Mouse (Mus musculus): ENCODE measurements around the gene Zbtb20. TPM values are rescaled to one million over a fixed set of nuclear protein-coding genes. Genes with fewer than 3 reads are reported as not detected.
A peak's percentile ranks its signal among the peaks of the same experiment; 100 is the strongest.

Gene Zbtb20
- polyA plus RNA-seq, 1 experiment from 2014 or later, result 24.0 TPM

DNA sequence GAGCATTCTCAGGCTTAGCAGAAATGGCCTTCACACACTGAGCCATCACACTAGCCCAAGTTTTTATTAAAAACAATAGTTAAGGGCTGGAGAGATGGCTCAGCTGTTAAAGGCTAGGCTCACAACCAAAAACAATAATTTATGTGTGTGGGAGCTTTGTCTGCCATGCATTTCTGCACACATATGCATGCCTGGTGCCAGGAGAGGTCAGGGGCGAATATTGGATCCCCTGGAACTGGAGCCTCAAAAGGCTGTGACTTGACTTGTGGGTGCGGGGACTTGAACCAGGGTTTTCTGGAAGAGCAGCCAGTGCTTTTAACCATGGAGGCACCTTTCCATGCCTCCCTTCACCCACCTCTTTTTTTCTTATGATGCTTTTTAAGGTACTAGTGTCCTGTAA is 685.6 kb downstream of the Zbtb20 start:
- Histone ChIP-seq H3K27ac (replicated peaks) (no peak overlapping the region), H3K9me3 (replicated peaks) (no peaks in the 10 kb centered on the region), H3K27me3 (no peaks in the 10 kb centered on the region), H3K4me3 (replicated peaks) (no peak overlapping the region), H3K4me2 (replicated peaks) (no peak overlapping the region), H3K9ac (no peak overlapping the region), H3K4me1 (no peaks in the 10 kb centered on the region), H3K36me3 (no peaks in the 10 kb centered on the region)
- ATAC-seq (ENCODE audit: insufficient number of reproducible peaks, low FRiP score, low TSS enrichment, low read depth), result no peak
- WGBS, result 94% methylated on average over 2 of the region's 2 CpGs

GRCm38 (mm10) chr16:43561956-43562355 is 686.3 kb downstream of the Zbtb20 start:
- no peaks in the 10 kb centered on the region for H3K9me3 ChIP-seq (replicated peaks)
- no peaks in the 10 kb centered on the region for H3K36me3 ChIP-seq
- no peak overlapping the region for H3K4me2 ChIP-seq (replicated peaks)
- H3K4me3 ChIP-seq (replicated peaks), result no peak overlapping the region
- no peak overlapping the region for H3K27ac ChIP-seq (replicated peaks)
- no peaks in the 10 kb centered on the region for H3K27me3 ChIP-seq
- H3K9ac ChIP-seq, result no peak overlapping the region
- no peaks in the 10 kb centered on the region for H3K4me1 ChIP-seq
- no peak for ATAC-seq (ENCODE audit: insufficient number of reproducible peaks, low FRiP score, low TSS enrichment, low read depth)
- WGBS, result 88% methylated on average over 4 of the region's 4 CpGs

DNA sequence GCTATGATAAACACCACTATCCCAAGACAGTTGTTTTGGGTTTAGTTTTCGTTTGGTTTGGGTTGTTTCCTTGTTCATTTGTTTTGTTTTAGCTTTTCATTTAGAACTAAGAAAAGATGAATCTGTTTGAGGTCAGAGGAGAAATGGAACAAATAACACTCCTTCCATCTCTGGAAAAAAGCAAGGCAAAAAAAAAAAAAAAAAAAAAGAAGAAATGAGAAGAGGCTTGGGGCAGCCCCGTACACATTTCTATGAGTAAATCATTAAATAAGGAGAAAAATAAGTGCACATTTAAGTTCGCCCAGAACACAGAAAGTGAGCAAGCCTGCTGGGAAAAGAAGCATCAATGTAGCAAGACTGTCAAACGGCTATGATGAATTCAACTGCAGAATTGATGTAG is 690.2 kb downstream of the Zbtb20 start:
- H3K4me3 ChIP-seq (replicated peaks), result no peak overlapping the region
- WGBS, result 75% methylated on average over 4 of the region's 4 CpGs
- no peaks in the 10 kb centered on the region for H3K36me3 ChIP-seq
- no peak for ATAC-seq (ENCODE audit: insufficient number of reproducible peaks, low FRiP score, low TSS enrichment, low read depth)
- no peaks in the 10 kb centered on the region for H3K27me3 ChIP-seq
- no peaks in the 10 kb centered on the region for H3K9me3 ChIP-seq (replicated peaks)
- no peak overlapping the region for H3K9ac ChIP-seq
- no peak overlapping the region for H3K27ac ChIP-seq (replicated peaks)
- H3K4me2 ChIP-seq (replicated peaks), result no peak overlapping the region
- no peaks in the 10 kb centered on the region for H3K4me1 ChIP-seq

DNA sequence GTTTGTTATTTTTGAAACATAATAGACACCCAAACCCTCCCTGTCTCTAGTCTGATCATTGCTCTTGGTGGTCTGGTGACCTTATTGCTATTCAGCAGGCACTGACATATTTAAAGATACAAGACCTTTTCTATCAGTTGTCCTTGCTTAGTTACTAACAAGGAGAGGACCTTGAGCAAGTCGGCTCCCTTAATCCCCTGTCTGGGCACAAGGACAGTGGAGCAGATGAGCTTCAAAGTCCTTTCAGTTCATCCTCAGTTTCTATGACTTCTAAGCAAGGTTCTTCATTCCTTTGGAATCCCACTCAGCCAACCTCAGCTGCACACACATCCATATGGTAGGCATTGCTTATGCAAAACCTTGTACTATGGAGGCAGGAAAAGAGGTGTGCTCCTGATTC is 690.8 kb downstream of the Zbtb20 start:
- Histone ChIP-seq H3K4me2 (replicated peaks) (no peak overlapping the region), H3K9me3 (replicated peaks) (no peaks in the 10 kb centered on the region), H3K9ac (no peak overlapping the region), H3K36me3 (no peaks in the 10 kb centered on the region), H3K27ac (replicated peaks) (no peak overlapping the region), H3K27me3 (no peaks in the 10 kb centered on the region), H3K4me3 (replicated peaks) (no peak overlapping the region), H3K4me1 (no peaks in the 10 kb centered on the region)
- no peak for ATAC-seq (ENCODE audit: insufficient number of reproducible peaks, low FRiP score, low TSS enrichment, low read depth)
- 81% methylated on average over 1 of the region's 1 CpGs for WGBS

DNA sequence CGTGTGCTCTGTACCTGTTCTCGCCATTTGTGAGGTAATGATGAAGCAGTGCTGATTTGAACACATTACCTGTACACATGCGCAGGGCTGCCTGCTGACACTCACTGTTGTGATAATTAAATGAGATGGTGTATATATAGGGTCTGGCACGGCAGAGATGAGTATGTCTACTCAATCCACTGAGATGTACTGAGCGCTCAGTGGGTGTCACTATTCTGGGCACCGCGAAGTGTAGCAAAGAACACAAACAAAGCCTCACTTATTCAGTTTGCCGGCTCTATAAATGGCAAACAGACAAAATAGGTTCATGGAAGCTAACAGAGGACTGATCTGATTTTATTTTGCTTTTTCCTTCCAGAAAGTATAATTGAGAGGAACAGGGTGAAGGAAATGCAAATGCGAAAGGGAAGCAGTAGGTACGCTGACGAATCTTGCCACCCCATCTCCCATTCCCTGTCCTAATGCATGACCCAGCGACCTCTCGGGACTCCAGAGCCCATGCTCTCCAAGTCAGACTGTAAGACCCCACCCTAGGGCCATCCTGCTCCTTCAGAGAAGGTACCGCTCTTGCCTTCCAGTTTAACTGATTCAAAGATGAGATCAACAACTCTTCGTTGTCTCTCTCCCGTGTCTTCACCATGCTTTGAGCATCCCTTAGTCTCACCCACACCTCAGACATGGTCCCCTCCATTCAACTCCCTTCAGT is 695.8 kb downstream of the Zbtb20 start:
- 89% methylated on average over 16 of the region's 16 CpGs for WGBS
- Histone ChIP-seq H3K27ac (replicated peaks) (no peak overlapping the region), H3K27me3 (no peaks in the 10 kb centered on the region), H3K9me3 (replicated peaks) (no peaks in the 10 kb centered on the region), H3K4me1 (peaks cover 22% of the 10 kb centered on the region), H3K4me3 (replicated peaks) (no peak overlapping the region), H3K9ac (no peak overlapping the region), H3K4me2 (replicated peaks) (no peak overlapping the region), H3K36me3 (no peaks in the 10 kb centered on the region)
- ATAC-seq (ENCODE audit: insufficient number of reproducible peaks, low FRiP score, low TSS enrichment, low read depth), result no peak

DNA sequence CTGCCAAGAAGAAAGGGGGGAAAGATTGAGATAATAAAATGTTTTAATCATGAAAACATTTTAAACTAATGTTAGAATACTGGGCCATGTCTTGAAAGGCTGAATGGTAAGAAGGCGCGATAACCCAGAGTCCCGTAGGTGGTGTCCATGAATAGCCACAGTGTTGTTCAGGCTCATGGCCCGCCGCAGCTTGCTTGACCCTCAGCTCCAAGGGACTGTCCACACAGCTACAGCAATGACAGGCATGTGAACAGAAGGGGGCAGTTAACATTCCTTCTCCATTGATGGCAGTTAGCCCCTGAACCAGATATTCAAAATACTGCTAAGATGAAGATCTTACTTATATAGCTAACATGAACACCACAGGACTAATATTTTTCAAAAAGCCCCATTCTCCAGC is 696.5 kb downstream of the Zbtb20 start:
- H3K9ac ChIP-seq, result no peak overlapping the region
- H3K36me3 ChIP-seq, result no peaks in the 10 kb centered on the region
- WGBS, result 90% methylated on average over 5 of the region's 5 CpGs
- H3K4me2 ChIP-seq (replicated peaks), result no peak overlapping the region
- H3K27ac ChIP-seq (replicated peaks), result peak overlapping the region; percentile 85; the same call in 1 of the 2 replicates
- no peak for ATAC-seq (ENCODE audit: insufficient number of reproducible peaks, low FRiP score, low TSS enrichment, low read depth)
- no peak overlapping the region for H3K4me3 ChIP-seq (replicated peaks)
- H3K27me3 ChIP-seq, result no peaks in the 10 kb centered on the region
- no peaks in the 10 kb centered on the region for H3K9me3 ChIP-seq (replicated peaks)
- peaks cover 29% of the 10 kb centered on the region for H3K4me1 ChIP-seq

GRCm38 (mm10) chr16:43572766-43573165 is 697.1 kb downstream of the Zbtb20 start:
- Histone ChIP-seq H3K27me3 (no peaks in the 10 kb centered on the region), H3K4me1 (peaks cover 35% of the 10 kb centered on the region), H3K4me2 (replicated peaks) (0 out of 2 replicates have a peak overlapping the region, but pooled peaks have one; percentile 4), H3K36me3 (no peaks in the 10 kb centered on the region), H3K9ac (no peak overlapping the region), H3K27ac (replicated peaks) (peak overlapping the region; percentile 85), H3K4me3 (replicated peaks) (no peak overlapping the region), H3K9me3 (replicated peaks) (no peaks in the 10 kb centered on the region)
- ATAC-seq (ENCODE audit: insufficient number of reproducible peaks, low FRiP score, low TSS enrichment, low read depth), result no peak
- 39% methylated on average over 10 of the region's 10 CpGs for WGBS

DNA sequence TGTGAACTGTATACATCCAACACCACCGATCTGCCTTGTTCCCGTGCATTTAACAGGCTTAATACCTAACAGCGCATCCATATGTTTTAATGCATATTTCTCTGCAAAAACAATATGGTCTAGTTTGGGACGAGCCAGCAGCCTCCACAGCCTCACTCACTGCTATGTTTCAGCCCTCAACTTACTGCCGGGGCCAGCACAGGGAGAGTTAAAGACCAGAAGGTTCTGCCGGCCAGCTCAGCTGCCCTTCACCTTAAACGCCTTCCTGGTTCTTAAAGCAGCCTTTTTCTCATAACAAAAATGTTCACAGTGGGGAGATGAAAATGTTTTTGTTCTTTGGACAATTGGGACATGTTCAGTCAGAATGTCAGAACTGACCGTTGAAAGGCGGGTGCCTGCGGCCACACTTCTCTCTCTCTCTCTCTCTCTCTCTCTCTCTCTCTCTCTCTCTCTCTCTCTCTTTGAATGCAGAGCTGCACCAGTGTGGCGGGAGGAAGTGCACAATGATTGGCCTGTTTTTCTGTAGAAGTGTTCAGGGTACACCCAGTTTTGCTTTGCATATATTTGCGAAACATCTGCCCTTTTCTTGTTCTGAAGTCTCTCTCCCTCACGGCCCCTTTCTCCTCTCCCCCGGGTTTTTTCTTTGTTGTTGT is 697.6 kb downstream of the Zbtb20 start:
- H3K9me3 ChIP-seq (replicated peaks), result no peaks in the 10 kb centered on the region
- no peaks in the 10 kb centered on the region for H3K27me3 ChIP-seq
- H3K36me3 ChIP-seq, result no peaks in the 10 kb centered on the region
- H3K27ac ChIP-seq (replicated peaks), result peak overlapping the region; percentile 85
- no peak overlapping the region for H3K4me3 ChIP-seq (replicated peaks)
- H3K9ac ChIP-seq, result no peak overlapping the region
- WGBS, result 36% methylated on average over 14 of the region's 14 CpGs
- 0 out of 2 replicates have a peak overlapping the region, but pooled peaks have one; percentile 4 for H3K4me2 ChIP-seq (replicated peaks)
- ATAC-seq (ENCODE audit: insufficient number of reproducible peaks, low FRiP score, low TSS enrichment, low read depth), result peak; percentile 31; the same call in 1 of the 2 replicates
- H3K4me1 ChIP-seq, result peaks cover 37% of the 10 kb centered on the region

DNA sequence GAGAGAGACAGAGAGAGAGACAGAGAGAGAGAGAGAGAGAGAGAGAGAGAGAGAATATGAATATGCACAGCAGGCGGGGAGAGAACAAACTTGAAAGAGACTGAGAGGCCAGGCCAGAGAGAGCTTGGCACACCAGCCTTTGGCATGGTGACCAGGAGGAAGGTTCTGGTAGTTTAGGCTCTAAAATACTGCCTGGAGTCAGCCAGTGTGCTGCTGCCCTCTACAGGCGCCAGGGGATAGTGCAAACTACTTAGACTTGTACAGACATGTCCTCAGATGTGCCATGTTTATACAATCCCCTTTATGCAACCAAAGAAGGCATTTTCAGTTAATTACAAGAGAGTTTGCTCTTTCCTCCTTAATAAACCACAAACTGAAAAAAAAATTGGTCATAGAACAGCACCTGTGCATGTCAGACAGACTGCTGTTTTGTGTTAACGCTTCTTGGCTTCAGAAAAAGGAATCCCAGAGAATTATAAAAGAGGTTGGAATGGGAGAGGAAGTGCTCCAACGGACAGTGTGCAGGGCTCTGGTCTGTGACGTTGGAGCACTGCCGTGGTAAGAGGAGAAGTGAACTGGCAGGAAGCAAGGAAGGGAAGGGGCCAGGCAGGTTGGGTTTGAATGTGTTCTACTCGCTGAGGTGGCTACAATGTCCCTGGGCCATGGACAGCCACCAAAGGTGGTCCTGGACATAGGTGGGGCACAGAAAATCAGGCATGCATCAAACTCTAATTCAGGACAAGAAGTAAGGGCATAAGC is 698.5 kb downstream of the Zbtb20 start:
- no peaks in the 10 kb centered on the region for H3K27me3 ChIP-seq
- no peaks in the 10 kb centered on the region for H3K36me3 ChIP-seq
- H3K27ac ChIP-seq (replicated peaks), result peak overlapping the region; percentile 85
- peaks cover 42% of the 10 kb centered on the region for H3K4me1 ChIP-seq
- no peak overlapping the region for H3K4me2 ChIP-seq (replicated peaks)
- 38% methylated on average over 7 of the region's 7 CpGs for WGBS
- H3K9me3 ChIP-seq (replicated peaks), result no peaks in the 10 kb centered on the region
- ATAC-seq (ENCODE audit: insufficient number of reproducible peaks, low FRiP score, low TSS enrichment, low read depth), result peak; percentile 72
- H3K4me3 ChIP-seq (replicated peaks), result no peak overlapping the region
- H3K9ac ChIP-seq, result no peak overlapping the region

GRCm38 (mm10) chr16:43575066-43575465 is 699.4 kb downstream of the Zbtb20 start:
- Histone ChIP-seq H3K4me2 (replicated peaks) (no peak overlapping the region), H3K4me1 (peaks cover 45% of the 10 kb centered on the region), H3K36me3 (no peaks in the 10 kb centered on the region), H3K27ac (replicated peaks) (peak overlapping the region; percentile 85), H3K27me3 (no peaks in the 10 kb centered on the region), H3K9me3 (replicated peaks) (no peaks in the 10 kb centered on the region), H3K4me3 (replicated peaks) (no peak overlapping the region), H3K9ac (no peak overlapping the region)
- WGBS, result 54% methylated on average over 4 of the region's 4 CpGs
- no peak for ATAC-seq (ENCODE audit: insufficient number of reproducible peaks, low FRiP score, low TSS enrichment, low read depth)

GRCm38 (mm10) chr16:43575507-43575906 is 699.8 kb downstream of the Zbtb20 start:
- Histone ChIP-seq H3K36me3 (no peaks in the 10 kb centered on the region), H3K4me1 (peaks cover 45% of the 10 kb centered on the region), H3K9me3 (replicated peaks) (no peaks in the 10 kb centered on the region), H3K27me3 (no peaks in the 10 kb centered on the region), H3K4me3 (replicated peaks) (no peak overlapping the region), H3K4me2 (replicated peaks) (no peak overlapping the region), H3K27ac (replicated peaks) (no peak overlapping the region), H3K9ac (no peak overlapping the region)
- ATAC-seq (ENCODE audit: insufficient number of reproducible peaks, low FRiP score, low TSS enrichment, low read depth), result no peak
- 47% methylated on average over 9 of the region's 9 CpGs for WGBS

All from embryonic facial prominence, embryonic 15.5 days (tissue).